Mouse (Mus musculus) cortical plate, adult 2 months (tissue): ENCODE data around the gene Ptafr.

ENCODE experiments used
- CTCF ChIP-seq: fragments of 200-500 bp; IDR thresholded peaks from 2 replicates; pipeline ENCODE4 v1.5.1; 2011; ENCODE audit warnings: mild to moderate bottlenecking, control low read depth, low read length; ENCODE audit not compliant: insufficient read depth; ENCODE audit errors: extremely low read depth
- POLR2A ChIP-seq: fragments of 200-500 bp; IDR thresholded peaks from 2 replicates; pipeline ENCODE4 v1.6.1; 2011; ENCODE audit warnings: mild to moderate bottlenecking, low read length, control low read depth; ENCODE audit not compliant: insufficient read depth; ENCODE audit errors: extremely low read depth

DNA sequence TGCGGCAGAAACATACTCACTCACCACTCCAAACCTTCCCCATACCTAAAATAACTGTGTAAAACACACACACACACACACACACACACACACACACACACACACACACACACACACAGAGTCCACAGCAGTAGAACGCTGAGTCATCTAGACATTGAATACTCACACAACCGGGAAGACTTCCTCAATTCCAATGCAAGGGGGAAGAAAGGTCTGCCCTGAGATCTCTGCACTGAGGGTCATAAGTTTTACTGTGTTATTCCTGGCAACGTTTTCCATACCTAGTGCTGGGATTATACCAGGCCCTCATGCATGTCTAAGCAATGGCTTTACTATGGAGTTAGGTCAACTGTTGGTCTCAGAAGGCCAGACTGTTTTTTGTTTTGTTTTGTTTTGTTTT is 34.5 kb upstream of the Ptafr start:
- TF ChIP-seq CTCF (no peak), POLR2A (no peak)
